Mouse (Mus musculus) spleen, adult 2 months (tissue): ENCODE data around the gene Srgap2.

Experiments used
- CTCF ChIP-seq: fragments of 200-500 bp; IDR thresholded peaks from 2 replicates; pipeline ENCODE4 v1.5.1; 2011; ENCODE audit warnings: mild to moderate bottlenecking, inconsistent platforms; ENCODE audit not compliant: insufficient read depth, insufficient read length, insufficient replicate concordance; ENCODE audit errors: extremely low read depth
- POLR2A ChIP-seq: fragments of 200-500 bp; IDR thresholded peaks from 2 replicates; pipeline ENCODE4 v1.6.1; 2011; ENCODE audit warnings: low read depth, low read length, inconsistent platforms

DNA sequence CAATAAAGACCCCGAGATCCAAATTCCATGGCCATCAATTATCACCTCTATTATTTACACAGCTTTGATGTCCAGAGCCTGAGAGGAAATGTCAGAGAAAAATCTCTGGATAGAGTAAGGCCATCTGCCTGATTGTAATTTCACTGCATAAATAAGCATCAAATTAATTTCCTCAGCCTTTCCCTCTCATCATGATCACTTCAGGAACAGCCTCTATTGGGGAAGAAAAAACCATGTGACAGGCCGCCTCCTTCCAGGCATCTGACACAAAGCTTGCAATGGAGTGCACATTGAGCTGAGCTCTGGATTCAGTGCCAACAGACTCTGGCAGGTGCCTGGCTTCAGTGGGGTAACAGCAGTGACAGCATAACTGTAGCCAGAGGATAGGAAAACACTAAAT, 175.7 kb downstream of the Srgap2 start:
- no peak for TF ChIP-seq CTCF
- TF ChIP-seq POLR2A: no peak
